Mouse (Mus musculus) MEL (cell line): ENCODE measurements around the gene Tapbp. TPM values are rescaled to one million over a fixed set of nuclear protein-coding genes. Genes with fewer than 3 reads are reported as not detected.

ENCODE experiments used
- DNase-seq: peaks from one replicate; pipeline ENCODE4 v3.0.0; 2011; ENCODE audit warnings: low read depth, low spot score
- H3K27ac ChIP-seq: 2 replicates; pipeline ENCODE4 v1.5.1; 2012; ENCODE audit warnings: low read depth, mild to moderate bottlenecking, control low read depth, low read length, moderate library complexity; ENCODE audit not compliant: control insufficient read depth
- H3K27me3 ChIP-seq, 2 experiments: fragments of 150-350 bp in 1 of 2; sonication (generic) in 1 of 2; 2 replicates each; pipeline ENCODE4 v1.6.1; 2012; ENCODE audit warnings: low read length in 2 of 2, mild to moderate bottlenecking in 2 of 2, improper control_type of control experiment in 1 of 2, moderate library complexity in 1 of 2; ENCODE audit not compliant: insufficient read depth in 2 of 2, control insufficient read depth in 1 of 2
- H3K36me3 ChIP-seq, 2 experiments: 2 replicates each; pipeline ENCODE4 v1.6.1; 2012 to 2014; ENCODE audit warnings: low read length in 2 of 2, improper control_type of control experiment in 1 of 2, inconsistent platforms in 1 of 2, mild to moderate bottlenecking in 1 of 2; ENCODE audit not compliant: insufficient read depth in 2 of 2, control insufficient read depth in 1 of 2
- H3K4me1 ChIP-seq, 2 experiments: fragments of 150-350 bp in 1 of 2; sonication (generic) in 1 of 2; 2 replicates each; pipeline ENCODE4 v1.6.1; 2012; ENCODE audit warnings: low read length in 2 of 2, improper control_type of control experiment in 1 of 2, mild to moderate bottlenecking in 1 of 2; ENCODE audit not compliant: insufficient read depth in 2 of 2, control insufficient read depth in 1 of 2
- H3K4me3 ChIP-seq, 2 experiments: fragments of 150-350 bp in 1 of 2; sonication (generic) in 1 of 2; 2 replicates each; pipeline ENCODE4 v1.5.1; 2012; ENCODE audit warnings: low read depth in 2 of 2, low read length in 2 of 2, mild to moderate bottlenecking in 2 of 2, moderate library complexity in 2 of 2, control low read depth in 1 of 2, improper control_type of control experiment in 1 of 2; ENCODE audit not compliant: control insufficient read depth in 1 of 2, insufficient read depth in 1 of 2
- H3K79me2 ChIP-seq: 2 replicates; pipeline ENCODE4 v1.6.1; 2012; ENCODE audit warnings: mild to moderate bottlenecking, low read length, moderate library complexity; ENCODE audit not compliant: control insufficient read depth, poor library complexity, insufficient read depth
- H3K9ac ChIP-seq: 2 replicates; pipeline ENCODE4 v1.6.1; 2012; ENCODE audit warnings: low read depth, mild to moderate bottlenecking, control low read depth, low read length, moderate library complexity; ENCODE audit not compliant: control insufficient read depth, poor library complexity, severe bottlenecking
- H3K9me3 ChIP-seq: fragments of 150-350 bp; sonication (generic); replicated peaks from 2 replicates; pipeline ENCODE4 v1.6.1; 2012; ENCODE audit warnings: mild to moderate bottlenecking, low read length, improper control_type of control experiment, moderate library complexity; ENCODE audit not compliant: insufficient read depth
- BHLHE40 ChIP-seq: IDR thresholded peaks from 2 replicates; pipeline ENCODE4 v1.6.1; 2012; ENCODE audit warnings: low read depth, mild to moderate bottlenecking, inconsistent platforms, low read length, improper control_type of control experiment, borderline replicate concordance
- CHD1 ChIP-seq: IDR thresholded peaks from 2 replicates; pipeline ENCODE4 v1.6.1; 2012; ENCODE audit warnings: low read depth, mild to moderate bottlenecking, inconsistent platforms, low read length, improper control_type of control experiment
- E2F4 ChIP-seq: IDR thresholded peaks from 2 replicates; pipeline ENCODE4 v1.6.1; 2011; ENCODE audit warnings: low read depth, low read length, improper control_type of control experiment, borderline replicate concordance
- EP300 ChIP-seq, 2 experiments: IDR thresholded peaks; 2 replicates each; pipeline ENCODE4 v1.6.1; 2011; ENCODE audit warnings: improper control_type of control experiment in 2 of 2, low read length in 2 of 2, low read depth in 1 of 2, mild to moderate bottlenecking in 1 of 2
- JUND ChIP-seq: IDR thresholded peaks from 2 replicates; pipeline ENCODE4 v1.6.1; 2011; ENCODE audit warnings: low read depth, mild to moderate bottlenecking, improper control_type of control experiment, low read length
- MAX ChIP-seq: IDR thresholded peaks from 2 replicates; pipeline ENCODE4 v1.6.1; 2011; ENCODE audit warnings: low read length, improper control_type of control experiment
- MAZ ChIP-seq: IDR thresholded peaks from 2 replicates; pipeline ENCODE4 v1.6.1; 2012; ENCODE audit warnings: low read depth, mild to moderate bottlenecking, inconsistent platforms, low read length, improper control_type of control experiment
- MEF2A ChIP-seq: IDR thresholded peaks from 2 replicates; pipeline ENCODE4 v1.6.1; 2014; ENCODE audit warnings: low read depth, mild to moderate bottlenecking, inconsistent platforms, low read length, improper control_type of control experiment; ENCODE audit not compliant: poor library complexity, insufficient replicate concordance, severe bottlenecking; ENCODE audit errors: extremely low read depth
- MYB ChIP-seq: IDR thresholded peaks from 2 replicates; pipeline ENCODE4 v1.6.1; 2011; ENCODE audit warnings: mild to moderate bottlenecking, low read depth, low read length, improper control_type of control experiment
- NELFE ChIP-seq: IDR thresholded peaks from 2 replicates; pipeline ENCODE4 v1.6.1; 2011; ENCODE audit warnings: low read depth, low read length, improper control_type of control experiment
- POLR2AphosphoS5 ChIP-seq: IDR thresholded peaks from 2 replicates; pipeline ENCODE4 v1.6.1; 2012; ENCODE audit warnings: low read depth, borderline replicate concordance, mild to moderate bottlenecking, inconsistent platforms, low read length, moderate library complexity, mixed read lengths
- TBP ChIP-seq: IDR thresholded peaks from 2 replicates; pipeline ENCODE4 v1.8.0; 2011; ENCODE audit warnings: low read depth, low read length, improper control_type of control experiment
- TCF12 ChIP-seq: IDR thresholded peaks from 2 replicates; pipeline ENCODE4 v1.6.1; 2014; ENCODE audit warnings: low read depth, mild to moderate bottlenecking, inconsistent platforms, low read length, improper control_type of control experiment, moderate library complexity
- ZKSCAN1 ChIP-seq: IDR thresholded peaks from 2 replicates; pipeline ENCODE4 v1.6.1; 2012; ENCODE audit warnings: low read depth, mild to moderate bottlenecking, inconsistent platforms, low read length, improper control_type of control experiment, moderate library complexity
- polyA plus RNA-seq, 2 experiments: library from polyadenylated mRNA; stranded (reverse) in 1 of 2; unstranded in 1 of 2; fragments of >175 nt in 1 of 2; fragments of >200 nt in 1 of 2; gene quantifications; 2 replicates each; pipeline versions ENCODE4 v1.2.1 to v1.2.4; 2012; ENCODE audit warnings: low replicate concordance in 2 of 2, low read depth in 1 of 2; ENCODE audit not compliant: insufficient read length in 2 of 2, insufficient read depth in 1 of 2, missing spikeins in 1 of 2
- total RNA-seq: library from RNA; depleted of rRNA; stranded (reverse); fragments of 300-350 nt; gene quantifications from 2 replicates; pipeline ENCODE4 v1.2.3, GENCODE M21; 2012

Tapbp gene
- total and polyA plus RNA-seq, 3 experiments = 24.3 to 33.3 TPM; not detected in 1

DNA sequence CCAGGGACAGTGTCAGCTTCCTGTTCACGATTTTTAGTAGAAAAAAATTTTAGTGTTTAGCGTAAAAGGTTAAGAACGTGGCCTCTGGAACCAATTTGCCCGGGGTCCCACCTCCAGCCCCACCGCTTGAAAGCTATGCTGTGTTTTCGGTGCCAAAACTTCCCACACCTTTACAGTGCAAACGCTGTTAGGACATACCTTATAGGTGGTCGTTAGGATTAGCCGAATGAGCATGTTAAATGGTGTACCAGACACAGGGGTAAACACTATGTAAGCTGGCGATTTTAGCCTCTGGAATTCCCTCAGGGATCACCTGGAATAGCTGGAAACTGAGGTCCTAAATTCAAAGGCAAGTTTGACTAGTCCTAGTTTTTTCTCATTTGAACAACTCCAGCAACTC lies 40.6 kb downstream of the Tapbp start:
- no peak for DNase-seq
- H3K9me3 ChIP-seq = no peaks in the 10 kb centered on the region
- no peak for TF ChIP-seq BHLHE40
- TF ChIP-seq E2F4 = 0 out of 2 replicates have a peak, but pooled peaks have one; percentile 0
- TF ChIP-seq, all 39 proteins: peak for 1
- peaks cover 38% of the 10 kb centered on the region for H3K79me2 ChIP-seq
- peaks cover 10 to 17% of the 10 kb centered on the region in 2 experiments for H3K36me3 ChIP-seq
- H3K27me3 ChIP-seq = no peaks in the 10 kb centered on the region
- peak overlapping the region; percentile 86 for H3K9ac ChIP-seq
- peak overlapping the region; percentile 66 to 69 for H3K4me3 ChIP-seq
- peak overlapping the region; percentile 88; the same call in 1 of the 2 replicates for H3K27ac ChIP-seq
- peaks cover 0 to 7% of the 10 kb centered on the region in 2 experiments; a peak in 2 of 4 replicates for H3K4me1 ChIP-seq

DNA sequence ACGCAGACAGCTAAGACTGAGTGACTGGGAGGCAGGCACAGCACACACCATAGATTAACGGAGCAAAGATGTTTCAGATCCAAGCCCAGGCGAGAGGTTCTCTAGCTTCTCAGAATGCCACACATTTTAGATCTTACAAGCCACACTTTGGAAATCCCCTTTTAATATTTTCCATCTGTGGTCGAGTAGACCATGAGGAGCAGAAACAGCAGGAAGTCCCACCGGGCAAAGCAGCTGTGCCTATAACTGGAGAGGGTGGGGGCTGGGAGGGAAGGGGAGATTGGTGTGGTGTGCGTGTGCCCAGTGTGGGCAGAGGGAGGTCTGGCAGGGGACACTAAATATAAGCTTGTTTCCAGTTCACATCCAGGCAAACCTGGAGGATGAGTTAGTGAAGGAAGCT lies 41.8 kb downstream of the Tapbp start:
- Histone ChIP-seq H3K9ac (no peak overlapping the region), H3K27ac (no peak overlapping the region), H3K4me3 (no peak overlapping the region), H3K4me1 (peaks cover 0 to 7% of the 10 kb centered on the region in 2 experiments; a peak in 2 of 4 replicates), H3K27me3 (no peaks in the 10 kb centered on the region), H3K36me3 (peaks cover 10 to 15% of the 10 kb centered on the region in 2 experiments), H3K79me2 (peaks cover 38% of the 10 kb centered on the region), H3K9me3 (no peaks in the 10 kb centered on the region)
- TF ChIP-seq E2F4 (no peak), MEF2A (no peak)
- no peak for DNase-seq

DNA sequence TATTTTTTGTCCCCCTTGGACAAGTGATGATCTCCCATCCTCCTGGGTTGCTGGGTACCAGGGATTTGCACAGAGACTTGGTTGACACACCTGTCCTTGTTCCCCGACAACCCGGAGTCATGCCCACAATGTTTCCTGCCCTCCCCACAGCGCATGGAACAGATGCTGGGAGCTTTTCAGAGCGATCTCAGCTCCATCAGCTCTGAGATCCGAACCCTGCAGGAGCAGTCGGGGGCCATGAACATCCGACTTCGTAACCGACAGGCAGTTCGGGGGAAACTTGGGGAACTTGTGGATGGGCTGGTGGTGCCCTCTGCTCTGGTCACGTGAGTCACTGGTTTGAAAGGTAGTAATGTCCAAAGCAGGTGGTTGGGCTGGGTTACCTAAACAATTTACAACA lies 42.8 kb downstream of the Tapbp start:
- no peak overlapping the region for H3K27ac ChIP-seq
- no peaks in the 10 kb centered on the region for H3K4me1 ChIP-seq
- H3K9me3 ChIP-seq = no peaks in the 10 kb centered on the region
- H3K9ac ChIP-seq = no peak overlapping the region
- TF ChIP-seq NELFE = no peak
- TF ChIP-seq MAZ = no peak
- TF ChIP-seq TCF12 = no peak
- TF ChIP-seq POLR2AphosphoS5 = no peak
- TF ChIP-seq TBP = no peak
- no peak for TF ChIP-seq ZKSCAN1
- TF ChIP-seq CHD1 = no peak
- no peak for TF ChIP-seq JUND
- TF ChIP-seq MYB = no peak
- TF ChIP-seq MAX = no peak
- TF ChIP-seq EP300 (IDR thresholded peaks at IDR 0.05; ENCODE audit: low read depth in 1 of 2, low read length in 2 of 2) = no peak
- no peak overlapping the region for H3K4me3 ChIP-seq
- H3K79me2 ChIP-seq = peaks cover 29% of the 10 kb centered on the region
- H3K36me3 ChIP-seq = peaks cover 5 to 6% of the 10 kb centered on the region in 2 experiments
- DNase-seq = no peak
- H3K27me3 ChIP-seq = no peaks in the 10 kb centered on the region
